Mouse (Mus musculus) MEL (cell line): ENCODE data around the gene Tmem88. TPM values are rescaled to one million over a fixed set of nuclear protein-coding genes. Genes with fewer than 3 reads are reported as not detected.

Experiments
- DNase-seq: peaks from one replicate; pipeline ENCODE4 v3.0.0; 2011; ENCODE audit warnings: low read depth, low spot score
- H3K27ac ChIP-seq: 2 replicates; pipeline ENCODE4 v1.5.1; 2012; ENCODE audit warnings: low read depth, mild to moderate bottlenecking, control low read depth, low read length, moderate library complexity; ENCODE audit not compliant: control insufficient read depth
- H3K27me3 ChIP-seq, 2 experiments: fragments of 150-350 bp in 1 of 2; sonication (generic) in 1 of 2; 2 replicates each; pipeline ENCODE4 v1.6.1; 2012; ENCODE audit warnings: low read length in 2 of 2, mild to moderate bottlenecking in 2 of 2, improper control_type of control experiment in 1 of 2, moderate library complexity in 1 of 2; ENCODE audit not compliant: insufficient read depth in 2 of 2, control insufficient read depth in 1 of 2
- H3K36me3 ChIP-seq, 2 experiments: 2 replicates each; pipeline ENCODE4 v1.6.1; 2012 to 2014; ENCODE audit warnings: low read length in 2 of 2, improper control_type of control experiment in 1 of 2, inconsistent platforms in 1 of 2, mild to moderate bottlenecking in 1 of 2; ENCODE audit not compliant: insufficient read depth in 2 of 2, control insufficient read depth in 1 of 2
- H3K4me1 ChIP-seq, 2 experiments: fragments of 150-350 bp in 1 of 2; sonication (generic) in 1 of 2; 2 replicates each; pipeline ENCODE4 v1.6.1; 2012; ENCODE audit warnings: low read length in 2 of 2, improper control_type of control experiment in 1 of 2, mild to moderate bottlenecking in 1 of 2; ENCODE audit not compliant: insufficient read depth in 2 of 2, control insufficient read depth in 1 of 2
- H3K4me3 ChIP-seq, 2 experiments: fragments of 150-350 bp in 1 of 2; sonication (generic) in 1 of 2; 2 replicates each; pipeline ENCODE4 v1.5.1; 2012; ENCODE audit warnings: low read depth in 2 of 2, low read length in 2 of 2, mild to moderate bottlenecking in 2 of 2, moderate library complexity in 2 of 2, control low read depth in 1 of 2, improper control_type of control experiment in 1 of 2; ENCODE audit not compliant: control insufficient read depth in 1 of 2, insufficient read depth in 1 of 2
- H3K79me2 ChIP-seq: 2 replicates; pipeline ENCODE4 v1.6.1; 2012; ENCODE audit warnings: mild to moderate bottlenecking, low read length, moderate library complexity; ENCODE audit not compliant: control insufficient read depth, poor library complexity, insufficient read depth
- H3K9ac ChIP-seq: 2 replicates; pipeline ENCODE4 v1.6.1; 2012; ENCODE audit warnings: low read depth, mild to moderate bottlenecking, control low read depth, low read length, moderate library complexity; ENCODE audit not compliant: control insufficient read depth, poor library complexity, severe bottlenecking
- H3K9me3 ChIP-seq: fragments of 150-350 bp; sonication (generic); replicated peaks from 2 replicates; pipeline ENCODE4 v1.6.1; 2012; ENCODE audit warnings: mild to moderate bottlenecking, low read length, improper control_type of control experiment, moderate library complexity; ENCODE audit not compliant: insufficient read depth
- BHLHE40 ChIP-seq: IDR thresholded peaks from 2 replicates; pipeline ENCODE4 v1.6.1; 2012; ENCODE audit warnings: low read depth, mild to moderate bottlenecking, inconsistent platforms, low read length, improper control_type of control experiment, borderline replicate concordance
- CHD1 ChIP-seq: IDR thresholded peaks from 2 replicates; pipeline ENCODE4 v1.6.1; 2012; ENCODE audit warnings: low read depth, mild to moderate bottlenecking, inconsistent platforms, low read length, improper control_type of control experiment
- CTCF ChIP-seq, 3 experiments: IDR thresholded peaks in 2 of 3; conservative IDR thresholded peaks in 1 of 3; 2 replicates each; pipeline ENCODE4 v1.5.1; 2011 to 2012; ENCODE audit warnings: low read length in 3 of 3, low read depth in 2 of 3, mild to moderate bottlenecking in 2 of 3, improper control_type of control experiment in 1 of 3, inconsistent platforms in 1 of 3, mixed read lengths in 1 of 3, moderate library complexity in 1 of 3; ENCODE audit not compliant: control insufficient read depth in 1 of 3, insufficient read depth in 1 of 3, poor library complexity in 1 of 3, severe bottlenecking in 1 of 3
- E2F4 ChIP-seq: IDR thresholded peaks from 2 replicates; pipeline ENCODE4 v1.6.1; 2011; ENCODE audit warnings: low read depth, low read length, improper control_type of control experiment, borderline replicate concordance
- ELF1 ChIP-seq: IDR thresholded peaks from 2 replicates; pipeline ENCODE4 v1.6.1; 2014; ENCODE audit warnings: low read depth, mild to moderate bottlenecking, inconsistent platforms, low read length, improper control_type of control experiment, moderate library complexity
- EP300 ChIP-seq, 2 experiments: IDR thresholded peaks; 2 replicates each; pipeline ENCODE4 v1.6.1; 2011; ENCODE audit warnings: improper control_type of control experiment in 2 of 2, low read length in 2 of 2, low read depth in 1 of 2, mild to moderate bottlenecking in 1 of 2
- GABPA ChIP-seq: IDR thresholded peaks from 2 replicates; pipeline ENCODE4 v1.6.1; 2012; ENCODE audit warnings: low read depth, mild to moderate bottlenecking, inconsistent platforms, low read length, improper control_type of control experiment, moderate library complexity
- GATA1 ChIP-seq: IDR thresholded peaks from 2 replicates; pipeline ENCODE4 v1.6.1; 2011; ENCODE audit warnings: low read depth, low read length, improper control_type of control experiment
- HCFC1 ChIP-seq: IDR thresholded peaks from 2 replicates; pipeline ENCODE4 v1.6.1; 2012; ENCODE audit warnings: low read depth, mild to moderate bottlenecking, inconsistent platforms, low read length, improper control_type of control experiment, moderate library complexity
- KAT2A ChIP-seq: conservative IDR thresholded peaks from 2 replicates; pipeline ENCODE4 v1.6.1; 2012; ENCODE audit warnings: low read depth, low read length, improper control_type of control experiment, inconsistent platforms
- MAFK ChIP-seq: IDR thresholded peaks from 2 replicates; pipeline ENCODE4 v1.6.1; 2011; ENCODE audit warnings: low read depth, mild to moderate bottlenecking, low read length, improper control_type of control experiment, borderline replicate concordance
- MAZ ChIP-seq: IDR thresholded peaks from 2 replicates; pipeline ENCODE4 v1.6.1; 2012; ENCODE audit warnings: low read depth, mild to moderate bottlenecking, inconsistent platforms, low read length, improper control_type of control experiment
- MEF2A ChIP-seq: IDR thresholded peaks from 2 replicates; pipeline ENCODE4 v1.6.1; 2014; ENCODE audit warnings: low read depth, mild to moderate bottlenecking, inconsistent platforms, low read length, improper control_type of control experiment; ENCODE audit not compliant: poor library complexity, insufficient replicate concordance, severe bottlenecking; ENCODE audit errors: extremely low read depth
- MXI1 ChIP-seq: IDR thresholded peaks from 2 replicates; pipeline ENCODE4 v1.6.1; 2011; ENCODE audit warnings: mild to moderate bottlenecking, low read depth, low read length, improper control_type of control experiment
- MYB ChIP-seq: IDR thresholded peaks from 2 replicates; pipeline ENCODE4 v1.6.1; 2011; ENCODE audit warnings: mild to moderate bottlenecking, low read depth, low read length, improper control_type of control experiment
- MYC ChIP-seq: IDR thresholded peaks from 2 replicates; pipeline ENCODE4 v1.6.1; 2011; ENCODE audit warnings: low read depth, mild to moderate bottlenecking, low read length, improper control_type of control experiment, moderate library complexity
- NELFE ChIP-seq: IDR thresholded peaks from 2 replicates; pipeline ENCODE4 v1.6.1; 2011; ENCODE audit warnings: low read depth, low read length, improper control_type of control experiment
- POLR2A ChIP-seq, 2 experiments: IDR thresholded peaks; 2 replicates each; pipeline ENCODE4 v1.6.1; 2011 to 2012; ENCODE audit warnings: low read length in 2 of 2, mild to moderate bottlenecking in 2 of 2, control low read depth in 1 of 2, improper control_type of control experiment in 1 of 2, low read depth in 1 of 2, moderate library complexity in 1 of 2; ENCODE audit not compliant: control insufficient read depth in 1 of 2, insufficient read depth in 1 of 2, poor library complexity in 1 of 2
- POLR2AphosphoS2 ChIP-seq: IDR thresholded peaks from 2 replicates; pipeline ENCODE4 v1.6.1; 2011; ENCODE audit warnings: low read length, improper control_type of control experiment
- POLR2AphosphoS5 ChIP-seq: IDR thresholded peaks from 2 replicates; pipeline ENCODE4 v1.6.1; 2012; ENCODE audit warnings: low read depth, borderline replicate concordance, mild to moderate bottlenecking, inconsistent platforms, low read length, moderate library complexity, mixed read lengths
- RAD21 ChIP-seq: IDR thresholded peaks from 2 replicates; pipeline ENCODE4 v1.6.1; 2011; ENCODE audit warnings: mild to moderate bottlenecking, low read depth, low read length, improper control_type of control experiment
- RCOR1 ChIP-seq: IDR thresholded peaks from 2 replicates; pipeline ENCODE4 v1.6.1; 2012; ENCODE audit warnings: low read depth, mild to moderate bottlenecking, inconsistent platforms, low read length, improper control_type of control experiment
- TBP ChIP-seq: IDR thresholded peaks from 2 replicates; pipeline ENCODE4 v1.8.0; 2011; ENCODE audit warnings: low read depth, low read length, improper control_type of control experiment
- TCF12 ChIP-seq: IDR thresholded peaks from 2 replicates; pipeline ENCODE4 v1.6.1; 2014; ENCODE audit warnings: low read depth, mild to moderate bottlenecking, inconsistent platforms, low read length, improper control_type of control experiment, moderate library complexity
- USF1 ChIP-seq: IDR thresholded peaks from 2 replicates; pipeline ENCODE4 v1.6.1; 2014; ENCODE audit warnings: low read depth, mild to moderate bottlenecking, inconsistent platforms, low read length, improper control_type of control experiment, moderate library complexity
- USF2 ChIP-seq, 2 experiments: IDR thresholded peaks; 2 replicates each; pipeline ENCODE4 v1.6.1; 2011 to 2012; ENCODE audit warnings: improper control_type of control experiment in 2 of 2, low read length in 2 of 2, borderline replicate concordance in 1 of 2, inconsistent platforms in 1 of 2, low read depth in 1 of 2, mild to moderate bottlenecking in 1 of 2; ENCODE audit not compliant: insufficient read depth in 1 of 2
- ZC3H11A ChIP-seq: IDR thresholded peaks from 2 replicates; pipeline ENCODE4 v1.6.1; 2012; ENCODE audit warnings: low read depth, mild to moderate bottlenecking, inconsistent platforms, low read length, improper control_type of control experiment
- ZKSCAN1 ChIP-seq: IDR thresholded peaks from 2 replicates; pipeline ENCODE4 v1.6.1; 2012; ENCODE audit warnings: low read depth, mild to moderate bottlenecking, inconsistent platforms, low read length, improper control_type of control experiment, moderate library complexity
- ZMIZ1 ChIP-seq: IDR thresholded peaks from 2 replicates; pipeline ENCODE4 v1.6.1; 2012; ENCODE audit warnings: low read depth, mild to moderate bottlenecking, inconsistent platforms, low read length, improper control_type of control experiment, moderate library complexity
- polyA plus RNA-seq, 2 experiments: library from polyadenylated mRNA; stranded (reverse) in 1 of 2; unstranded in 1 of 2; fragments of >175 nt in 1 of 2; fragments of >200 nt in 1 of 2; gene quantifications; 2 replicates each; pipeline versions ENCODE4 v1.2.1 to v1.2.4; 2012; ENCODE audit warnings: low replicate concordance in 2 of 2, low read depth in 1 of 2; ENCODE audit not compliant: insufficient read length in 2 of 2, insufficient read depth in 1 of 2, missing spikeins in 1 of 2
- total RNA-seq: library from RNA; depleted of rRNA; stranded (reverse); fragments of 300-350 nt; gene quantifications from 2 replicates; pipeline ENCODE4 v1.2.3, GENCODE M21; 2012

Tmem88 gene
- total and polyA plus RNA-seq, 3 experiments: 0.39 to 0.45 TPM; not detected in 1

DNA sequence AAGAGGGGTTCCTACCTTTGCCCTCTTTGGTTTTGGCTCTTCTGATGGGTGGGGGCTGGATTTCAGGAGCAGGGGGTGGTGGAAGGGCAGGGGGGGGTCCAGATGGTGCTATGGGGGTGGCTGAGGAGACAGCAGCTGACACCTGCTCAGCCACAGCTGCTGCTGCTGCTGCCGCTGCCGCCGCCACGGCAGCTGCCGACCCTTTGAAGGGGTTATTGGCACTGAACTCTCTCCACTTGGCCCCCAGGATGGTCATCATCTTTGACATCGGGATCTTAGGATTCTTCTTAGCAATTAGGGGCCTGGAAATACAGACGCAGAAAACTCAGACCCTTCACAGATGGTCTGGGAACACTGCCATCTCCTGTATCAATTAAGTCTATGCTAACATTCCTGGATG, 36.0 kb downstream of the Tmem88 start:
- DNase-seq: no peak
- Histone ChIP-seq H3K9me3 (no peaks in the 10 kb centered on the region), H3K27ac (no peak overlapping the region), H3K4me1 (peaks cover 0 to 15% of the 10 kb centered on the region in 2 experiments; a peak in 3 of 4 replicates), H3K4me3 (no peak overlapping the region), H3K79me2 (no peaks in the 10 kb centered on the region), H3K36me3 (no peaks in the 10 kb centered on the region; a peak in 2 of 4 replicates), H3K27me3 (no peaks in the 10 kb centered on the region), H3K9ac (no peak overlapping the region)
- TF ChIP-seq TBP (no peak), GATA1 (no peak), HCFC1 (no peak), MXI1 (no peak), MYB (no peak), E2F4 (no peak), BHLHE40 (no peak), MAZ (no peak), ZC3H11A (no peak), RCOR1 (no peak), POLR2A (IDR thresholded peaks at IDR 0.05; ENCODE audit: control insufficient read depth in 1 of 2, insufficient read depth in 1 of 2, low read depth in 1 of 2, low read length in 2 of 2, poor library complexity in 1 of 2) (no peak), GABPA (no peak), USF1 (no peak), CHD1 (no peak), RAD21 (no peak), CTCF (IDR thresholded peaks at IDR 0.05 in 2 of 3, conservative IDR thresholded peaks at IDR 0.05 in 1 of 3; ENCODE audit: control insufficient read depth in 1 of 3, insufficient read depth in 1 of 3, low read depth in 2 of 3, low read length in 3 of 3, poor library complexity in 1 of 3, severe bottlenecking in 1 of 3) (no peak), MAFK (no peak), ZMIZ1 (no peak)

DNA sequence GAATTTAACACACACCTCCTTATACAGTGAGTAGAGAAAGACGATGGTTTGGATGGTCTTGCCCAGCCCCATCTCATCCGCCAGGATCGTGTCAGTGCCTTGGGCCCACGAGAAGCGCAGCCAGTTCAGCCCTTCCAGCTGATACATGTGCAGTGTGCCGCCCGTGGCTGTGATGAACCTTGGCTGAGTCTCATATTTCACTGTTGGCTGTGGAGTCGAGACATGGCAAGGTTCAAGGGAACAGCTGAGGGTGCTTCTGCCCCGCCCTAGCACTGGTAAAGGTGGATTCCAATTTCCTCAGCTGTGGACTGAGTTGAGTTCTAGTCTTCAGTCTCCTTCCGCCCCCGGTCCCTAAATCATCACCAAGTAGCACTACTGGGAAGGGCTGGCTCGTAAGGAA, 40.3 kb downstream of the Tmem88 start:
- peaks cover 0 to 2% of the 10 kb centered on the region in 2 experiments; a peak in 2 of 4 replicates for H3K36me3 ChIP-seq
- no peak for DNase-seq
- H3K27me3 ChIP-seq: no peaks in the 10 kb centered on the region
- H3K27ac ChIP-seq: no peak overlapping the region
- no peak for TF ChIP-seq KAT2A
- TF ChIP-seq MEF2A: no peak
- TF ChIP-seq RAD21: no peak
- TF ChIP-seq POLR2AphosphoS2: no peak
- TF ChIP-seq E2F4: no peak
- TF ChIP-seq POLR2AphosphoS5: no peak
- TF ChIP-seq USF1: no peak
- no peak for TF ChIP-seq TCF12
- TF ChIP-seq CTCF (IDR thresholded peaks at IDR 0.05 in 2 of 3, conservative IDR thresholded peaks at IDR 0.05 in 1 of 3; ENCODE audit: control insufficient read depth in 1 of 3, insufficient read depth in 1 of 3, low read depth in 2 of 3, low read length in 3 of 3, poor library complexity in 1 of 3, severe bottlenecking in 1 of 3): no peak
- TF ChIP-seq GATA1: no peak
- no peak for TF ChIP-seq MYC
- no peak for TF ChIP-seq ELF1
- TF ChIP-seq USF2 (IDR thresholded peaks at IDR 0.05; ENCODE audit: borderline replicate concordance in 1 of 2, insufficient read depth in 1 of 2, low read depth in 1 of 2, low read length in 2 of 2): no peak
- TF ChIP-seq NELFE: no peak
- no peak for TF ChIP-seq EP300 (IDR thresholded peaks at IDR 0.05; ENCODE audit: low read depth in 1 of 2, low read length in 2 of 2)
- no peak for TF ChIP-seq ZKSCAN1
- TF ChIP-seq MAFK: no peak
- TF ChIP-seq MYB: no peak
- TF ChIP-seq RCOR1: no peak
- no peaks in the 10 kb centered on the region for H3K9me3 ChIP-seq
- H3K4me3 ChIP-seq: no peak overlapping the region
- H3K4me1 ChIP-seq: no peaks in the 10 kb centered on the region
- H3K9ac ChIP-seq: no peak overlapping the region
- H3K79me2 ChIP-seq: no peaks in the 10 kb centered on the region
